25 mouse cellular contexts compared by ENCODE assay signal in the genomic region with DNA sequence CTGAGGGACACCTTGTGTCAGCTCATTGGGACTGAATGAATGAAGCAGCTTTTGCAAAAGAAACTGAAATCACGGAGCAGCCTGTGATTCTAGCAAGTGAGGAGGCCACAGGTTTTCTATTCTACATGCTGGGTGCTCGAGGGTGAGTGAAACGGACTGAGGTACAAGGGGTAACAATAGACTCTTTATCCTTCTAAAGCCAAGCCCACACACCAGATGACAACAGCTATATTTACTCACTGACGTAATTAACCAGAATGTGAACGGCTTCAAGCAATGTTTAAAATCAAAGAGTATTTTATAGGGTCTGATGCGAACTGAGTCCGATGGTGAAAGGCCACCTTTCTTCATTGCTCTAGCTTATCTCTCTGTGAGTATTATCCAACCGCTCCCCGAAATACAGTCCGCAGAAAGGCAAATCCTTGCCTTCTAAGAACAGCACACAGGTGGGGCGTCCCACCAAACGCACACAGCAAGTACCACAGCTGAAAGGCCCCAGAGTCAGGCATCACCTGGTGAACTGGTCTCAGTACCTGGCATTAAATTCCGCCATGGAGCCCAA.
A peak's percentile ranks its signal among the peaks of the same experiment; 100 is the strongest.
DNase-seq lines count a peak whose midpoint lies in the region; ATAC-seq and TF ChIP-seq lines count a peak whose summit lies in the region.
"Had no signal": no experiment of that assay in that cellular context is flagged by ENCODE, and none has a peak within 500 bp of the region (broad histone marks: within the 10 kb centered on the region; RNA-seq: fewer than 3 reads in every experiment).

No protein-coding gene starts in this region.

- no peaks in the 10 kb centered on the region for H3K27me3 ChIP-seq in intestine, postnatal 0 days (replicated peaks; ENCODE audit: control insufficient read depth, insufficient read depth, low read length)
- H3K27me3 ChIP-seq in stomach, postnatal 0 days (ENCODE audit: control insufficient read depth, insufficient read depth, low read length), result no peaks in the 10 kb centered on the region
- H3K27me3 ChIP-seq: hindbrain, embryonic 13.5 days; midbrain, embryonic 15.5 days; Patski had no signal

- no peak for DNase-seq in frontal cortex, postnatal 14 days (ENCODE audit: low spot score in 2 of 2)
- DNase-seq in right cerebral cortex, adult 18-20 months, result peak; percentile 37
- DNase-seq in right cerebral cortex, postnatal 25 days, result no peak
- peak; percentile 30 for DNase-seq in stomach, postnatal 0 days (ENCODE audit: low spot score)
- DNase-seq in heart, postnatal 4 days, result no peak
- DNase-seq in spleen, postnatal 36 days (ENCODE audit: low spot score in 2 of 2), result no peak
- DNase-seq: adrenal gland, postnatal 14 days; cerebellum, adult 18-20 months; cerebellum, postnatal 14 days; gastrocnemius, postnatal 36 days; heart, adult 18-20 months; heart, postnatal 36 days; kidney, adult 2 months; kidney, postnatal 36 days; lung, postnatal 10 days; right cerebral cortex, postnatal 4 days had no signal

- no peaks in the 10 kb centered on the region for H3K9me3 ChIP-seq in intestine, postnatal 0 days (ENCODE audit: control insufficient read depth)
- no peaks in the 10 kb centered on the region for H3K9me3 ChIP-seq in stomach, postnatal 0 days (ENCODE audit: control insufficient read depth, low read length)
- H3K9me3 ChIP-seq: forebrain, embryonic 13.5 days; G1E; hindbrain, embryonic 13.5 days; limb, embryonic 12.5 days; midbrain, embryonic 15.5 days had no signal

- no peak overlapping the region for H3K9ac ChIP-seq in intestine, postnatal 0 days (ENCODE audit: low read depth, low read length)
- H3K9ac ChIP-seq in stomach, postnatal 0 days (ENCODE audit: low read length), result no peak overlapping the region
- H3K9ac ChIP-seq: forebrain, embryonic 13.5 days; hindbrain, embryonic 13.5 days; limb, embryonic 12.5 days; midbrain, embryonic 15.5 days had no signal

- TF ChIP-seq CTCF in intestine, postnatal 0 days (IDR thresholded peaks at IDR 0.05; ENCODE audit: low read depth), result no peak
- no peak for TF ChIP-seq CTCF in stomach, postnatal 0 days (IDR thresholded peaks at IDR 0.05; ENCODE audit: low read depth)

- 0 out of 2 replicates have a peak overlapping the region, but pooled peaks have one; percentile 10 for H3K4me2 ChIP-seq in intestine, postnatal 0 days (replicated peaks; ENCODE audit: low read depth)
- H3K4me2 ChIP-seq in stomach, postnatal 0 days (replicated peaks; ENCODE audit: low read depth), result no peak overlapping the region
- H3K4me2 ChIP-seq: forebrain, embryonic 13.5 days; heart, embryonic 11.5 days; hindbrain, embryonic 13.5 days; limb, embryonic 12.5 days; midbrain, embryonic 15.5 days had no signal

- no peak for TF ChIP-seq EP300 in stomach, postnatal 0 days (optimal IDR thresholded peaks at IDR 0.05)

- H3K27ac ChIP-seq in intestine, postnatal 0 days (ENCODE audit: low read depth, low read length), result peak overlapping the region; percentile 28
- H3K27ac ChIP-seq in stomach, postnatal 0 days (replicated peaks), result no peak overlapping the region
- H3K27ac ChIP-seq: forebrain, embryonic 13.5 days; hindbrain, embryonic 13.5 days; limb, embryonic 12.5 days; midbrain, embryonic 15.5 days had no signal

- 33% methylated on average over 13 of the region's 13 CpGs for WGBS in intestine, postnatal 0 days
- WGBS in stomach, postnatal 0 days, result 55% methylated on average over 13 of the region's 13 CpGs

- no peaks in the 10 kb centered on the region for H3K36me3 ChIP-seq in intestine, postnatal 0 days (ENCODE audit: control insufficient read depth, insufficient read depth)
- H3K36me3 ChIP-seq in stomach, postnatal 0 days (ENCODE audit: control insufficient read depth, insufficient read depth, low read length), result no peaks in the 10 kb centered on the region
- H3K36me3 ChIP-seq: G1E; hindbrain, embryonic 13.5 days; limb, embryonic 12.5 days; midbrain, embryonic 15.5 days had no signal

- ATAC-seq in frontal cortex, adult (ENCODE audit: low TSS enrichment), result peak; percentile 29
- ATAC-seq in intestine, postnatal 0 days, result peak; percentile 77
- ATAC-seq in stomach, postnatal 0 days (ENCODE audit: low FRiP score, low TSS enrichment), result peak; percentile 50; the same call in 1 of the 2 replicates
- ATAC-seq: forebrain, embryonic 13.5 days; midbrain, embryonic 15.5 days; Patski had no signal

- no peak overlapping the region for H3K4me3 ChIP-seq in intestine, postnatal 0 days (ENCODE audit: low read depth, low read length)
- H3K4me3 ChIP-seq in stomach, postnatal 0 days (ENCODE audit: low read depth, low read length), result no peak overlapping the region
- H3K4me3 ChIP-seq: forebrain, embryonic 13.5 days; hindbrain, embryonic 13.5 days; limb, embryonic 12.5 days; midbrain, embryonic 15.5 days had no signal

- H3K4me1 ChIP-seq in intestine, postnatal 0 days (replicated peaks; ENCODE audit: control insufficient read depth, insufficient read depth, low read length), result 0 out of 2 replicates have a peak, but pooled peaks cover 2% of the 10 kb centered on the region
- H3K4me1 ChIP-seq in stomach, postnatal 0 days (replicated peaks; ENCODE audit: control insufficient read depth, insufficient read depth), result 0 out of 2 replicates have a peak, but pooled peaks cover 5% of the 10 kb centered on the region
- H3K4me1 ChIP-seq: limb, embryonic 12.5 days; midbrain, embryonic 15.5 days had no signal

Comparison
In these comparisons a context has a peak if more than half of its experiments do, and no peak if none do; other contexts are left out.
1. DNase-seq: peak in right cerebral cortex, adult 18-20 months (single experiment) and stomach, postnatal 0 days (single experiment); none in frontal cortex, postnatal 14 days (0 of 2), right cerebral cortex, postnatal 25 days (single experiment), heart, postnatal 4 days (single experiment) and spleen, postnatal 36 days (0 of 2).
2. Peak in every context shown above with its lines, with median percentiles within 50 percentile points of each other: ATAC-seq.